Mouse (Mus musculus): ENCODE results near the gene Epb41l4b. TPM values are rescaled to one million over a fixed set of nuclear protein-coding genes. Genes with fewer than 3 reads are reported as not detected.

Epb41l4b gene
- polyA plus RNA-seq, 1 experiment, result not detected

DNA sequence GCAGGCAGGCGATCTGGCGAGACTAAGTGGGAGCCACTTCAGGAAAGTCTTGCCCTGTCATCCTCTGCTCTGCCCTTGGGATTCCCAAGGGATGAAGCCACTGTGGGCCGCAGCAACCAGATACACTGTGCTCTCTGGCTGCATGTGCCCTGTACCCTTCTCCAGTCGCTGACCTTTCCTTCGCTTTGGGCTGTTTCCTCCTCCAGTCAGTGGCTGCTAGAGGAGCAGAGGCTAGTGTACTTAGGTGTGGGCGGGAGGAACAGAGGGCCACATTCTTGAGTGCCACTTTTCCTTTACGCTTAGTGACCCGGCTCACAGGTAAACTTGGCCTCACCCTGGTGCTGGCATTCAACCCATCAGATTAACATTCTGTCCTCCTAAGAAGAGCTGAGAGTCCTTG is 10.6 kb upstream of the Epb41l4b start:
- no peak overlapping the region for H3K4me3 ChIP-seq (ENCODE audit: insufficient read depth, low read length)
- TF ChIP-seq CTCF (IDR thresholded peaks at IDR 0.05; ENCODE audit: low read depth, low read length) (no peak), POLR2A (IDR thresholded peaks at IDR 0.05; ENCODE audit: borderline replicate concordance, low read depth, low read length) (no peak)
- no peak overlapping the region for H3K27ac ChIP-seq (ENCODE audit: insufficient read depth, low read depth, low read length)
- no peaks in the 10 kb centered on the region for H3K4me1 ChIP-seq (ENCODE audit: control insufficient read depth, insufficient read depth, low read length)

- Histone ChIP-seq H3K4me1 (ENCODE audit: control insufficient read depth, insufficient read depth, low read length) (no peaks in the 10 kb centered on the region), H3K27ac (ENCODE audit: insufficient read depth, low read depth, low read length) (no peak overlapping the region), H3K4me3 (ENCODE audit: insufficient read depth, low read length) (no peak overlapping the region)
- no peak for TF ChIP-seq POLR2A (IDR thresholded peaks at IDR 0.05; ENCODE audit: borderline replicate concordance, low read depth, low read length)
- TF ChIP-seq CTCF (IDR thresholded peaks at IDR 0.05; ENCODE audit: low read depth, low read length), result no peak
Measured at GRCm38 (mm10) chr4:57153068-57153835, 10.0 kb upstream of the Epb41l4b start.

GRCm38 (mm10) chr4:57148182-57148581 is 4.9 kb upstream of the Epb41l4b start:
- Histone ChIP-seq H3K27ac (ENCODE audit: insufficient read depth, low read depth, low read length) (no peak overlapping the region), H3K4me3 (ENCODE audit: insufficient read depth, low read length) (no peak overlapping the region), H3K4me1 (ENCODE audit: control insufficient read depth, insufficient read depth, low read length) (no peaks in the 10 kb centered on the region)
- TF ChIP-seq CTCF (IDR thresholded peaks at IDR 0.05; ENCODE audit: low read depth, low read length), result no peak
- TF ChIP-seq POLR2A (IDR thresholded peaks at IDR 0.05; ENCODE audit: borderline replicate concordance, low read depth, low read length), result no peak

DNA sequence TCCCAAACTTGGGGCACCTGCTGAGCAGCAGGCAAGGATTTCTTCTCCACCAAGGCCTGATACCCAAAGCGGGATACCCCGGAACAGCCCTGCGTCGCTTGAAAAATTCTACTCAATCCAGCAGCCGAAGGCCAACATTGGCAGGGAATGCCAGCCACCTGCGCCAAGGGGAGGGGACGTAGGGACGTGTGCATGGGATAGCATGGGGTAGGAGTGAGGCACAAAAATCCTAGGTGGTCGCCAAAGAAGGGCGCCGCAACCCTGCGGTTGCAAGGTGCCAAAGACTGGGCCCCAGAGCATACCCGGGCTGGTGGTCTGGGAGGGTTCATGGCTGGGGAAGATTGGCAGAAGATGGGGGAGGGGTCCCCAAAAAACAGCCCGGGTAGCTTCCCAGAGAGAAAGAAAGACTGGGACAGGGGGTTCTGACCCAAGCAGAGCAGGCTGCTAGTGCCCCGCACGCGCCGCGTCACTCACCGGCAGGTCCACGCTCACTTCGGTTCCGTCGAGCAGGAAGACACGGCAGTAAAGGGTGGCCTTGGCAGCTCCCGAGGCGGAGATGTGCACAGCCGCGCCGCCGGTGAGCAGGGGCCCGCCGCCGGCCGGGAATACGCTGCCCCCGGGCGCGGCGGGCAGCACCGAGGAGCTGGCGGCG is 737 bp downstream of the Epb41l4b start:
- Histone ChIP-seq H3K27ac (ENCODE audit: insufficient read depth, low read depth, low read length) (no peak overlapping the region), H3K4me1 (ENCODE audit: control insufficient read depth, insufficient read depth, low read length) (no peaks in the 10 kb centered on the region), H3K4me3 (ENCODE audit: insufficient read depth, low read length) (no peak overlapping the region)
- no peak for TF ChIP-seq POLR2A (IDR thresholded peaks at IDR 0.05; ENCODE audit: borderline replicate concordance, low read depth, low read length)
- no peak for TF ChIP-seq CTCF (IDR thresholded peaks at IDR 0.05; ENCODE audit: low read depth, low read length)

DNA sequence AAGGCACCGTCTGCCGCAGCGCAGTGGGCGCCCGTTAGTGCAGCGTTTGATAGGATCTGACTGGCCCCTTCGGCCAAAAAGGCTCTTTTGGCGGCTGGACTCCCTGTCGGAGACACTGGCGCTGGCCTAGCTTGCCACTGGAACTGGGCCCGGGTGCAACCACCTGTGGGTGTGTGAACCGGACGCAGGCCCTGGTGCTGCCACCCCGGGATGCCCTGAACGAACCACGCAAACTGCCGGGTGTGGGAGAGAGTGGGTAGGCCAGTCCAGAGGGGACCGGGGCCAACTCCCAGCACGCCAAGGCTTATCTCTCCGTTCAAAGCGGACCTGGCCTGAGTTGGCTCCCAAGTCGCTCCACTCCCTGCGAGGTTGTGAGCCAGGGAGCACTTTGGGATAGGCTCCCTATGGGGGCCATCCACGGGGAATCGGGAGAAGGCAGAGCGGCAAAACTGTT is 1.3 kb downstream of the Epb41l4b start:
- TF ChIP-seq POLR2A (IDR thresholded peaks at IDR 0.05; ENCODE audit: borderline replicate concordance, low read depth, low read length) (no peak), CTCF (IDR thresholded peaks at IDR 0.05; ENCODE audit: low read depth, low read length) (no peak)
- Histone ChIP-seq H3K4me1 (ENCODE audit: control insufficient read depth, insufficient read depth, low read length) (no peaks in the 10 kb centered on the region), H3K4me3 (ENCODE audit: insufficient read depth, low read length) (no peak overlapping the region), H3K27ac (ENCODE audit: insufficient read depth, low read depth, low read length) (no peak overlapping the region)

- no peak overlapping the region for H3K4me3 ChIP-seq (ENCODE audit: insufficient read depth, low read length)
- no peak overlapping the region for H3K27ac ChIP-seq (ENCODE audit: insufficient read depth, low read depth, low read length)
- TF ChIP-seq POLR2A (IDR thresholded peaks at IDR 0.05; ENCODE audit: borderline replicate concordance, low read depth, low read length) (no peak), CTCF (IDR thresholded peaks at IDR 0.05; ENCODE audit: low read depth, low read length) (no peak)
- H3K4me1 ChIP-seq (ENCODE audit: control insufficient read depth, insufficient read depth, low read length), result no peaks in the 10 kb centered on the region
Measured at GRCm38 (mm10) chr4:57140992-57141717, 2.1 kb downstream of the Epb41l4b start.

GRCm38 (mm10) chr4:57140200-57140799 is 2.9 kb downstream of the Epb41l4b start:
- no peaks in the 10 kb centered on the region for H3K4me1 ChIP-seq (ENCODE audit: control insufficient read depth, insufficient read depth, low read length)
- no peak overlapping the region for H3K4me3 ChIP-seq (ENCODE audit: insufficient read depth, low read length)
- TF ChIP-seq CTCF (IDR thresholded peaks at IDR 0.05; ENCODE audit: low read depth, low read length) (no peak), POLR2A (IDR thresholded peaks at IDR 0.05; ENCODE audit: borderline replicate concordance, low read depth, low read length) (no peak)
- H3K27ac ChIP-seq (ENCODE audit: insufficient read depth, low read depth, low read length), result no peak overlapping the region

DNA sequence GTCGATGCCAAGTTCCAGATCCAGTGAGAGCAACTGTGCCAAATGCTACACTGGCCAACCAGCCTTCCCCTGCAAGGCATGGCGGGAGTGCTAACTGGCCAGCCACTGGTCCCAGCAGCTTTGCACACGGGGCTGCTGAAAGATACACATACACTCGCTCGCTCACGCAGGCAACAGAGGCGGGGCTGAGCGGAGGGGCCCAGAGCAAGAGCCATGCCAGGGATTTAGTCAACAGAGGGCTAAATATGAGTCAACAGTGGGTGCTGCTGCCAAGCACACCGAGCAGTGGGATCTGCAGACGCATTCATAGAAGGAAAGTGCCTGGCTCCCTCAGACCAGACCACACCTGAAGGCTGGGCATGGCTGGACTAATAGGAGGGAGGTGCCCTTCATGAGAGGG is 3.8 kb downstream of the Epb41l4b start:
- H3K4me3 ChIP-seq (ENCODE audit: insufficient read depth, low read length), result no peak overlapping the region
- TF ChIP-seq POLR2A (IDR thresholded peaks at IDR 0.05; ENCODE audit: borderline replicate concordance, low read depth, low read length) (no peak), CTCF (IDR thresholded peaks at IDR 0.05; ENCODE audit: low read depth, low read length) (no peak)
- no peak overlapping the region for H3K27ac ChIP-seq (ENCODE audit: insufficient read depth, low read depth, low read length)
- H3K4me1 ChIP-seq (ENCODE audit: control insufficient read depth, insufficient read depth, low read length), result no peaks in the 10 kb centered on the region

GRCm38 (mm10) chr4:57138093-57138440 is 5.2 kb downstream of the Epb41l4b start:
- no peak overlapping the region for H3K27ac ChIP-seq (ENCODE audit: insufficient read depth, low read depth, low read length)
- H3K4me3 ChIP-seq (ENCODE audit: insufficient read depth, low read length), result no peak overlapping the region
- TF ChIP-seq CTCF (IDR thresholded peaks at IDR 0.05; ENCODE audit: low read depth, low read length) (no peak), POLR2A (IDR thresholded peaks at IDR 0.05; ENCODE audit: borderline replicate concordance, low read depth, low read length) (no peak)
- no peaks in the 10 kb centered on the region for H3K4me1 ChIP-seq (ENCODE audit: control insufficient read depth, insufficient read depth, low read length)

Data from bone marrow macrophage, adult 2 months (primary cell).